28 mouse cellular contexts compared by ENCODE assay signal in the genomic region with DNA sequence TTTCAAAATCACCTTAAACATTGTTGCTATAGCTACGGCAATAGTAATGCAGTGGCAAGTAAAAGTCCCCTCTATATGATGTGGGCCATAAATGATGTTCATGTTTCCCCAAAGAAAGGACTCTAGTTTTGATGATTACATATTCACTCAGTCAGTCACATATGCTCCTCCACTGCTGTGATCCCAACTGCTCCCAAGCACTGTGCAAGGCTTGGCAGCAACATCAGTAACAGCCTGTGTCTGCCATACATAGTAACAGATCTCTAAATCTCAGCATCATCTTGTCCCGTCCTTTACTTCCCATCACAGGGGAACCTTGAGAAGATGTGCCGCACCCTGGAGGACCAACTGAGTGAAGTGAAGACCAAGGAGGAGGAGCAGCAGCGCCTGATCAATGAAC. TPM values are rescaled to one million over a fixed set of nuclear protein-coding genes. Genes with fewer than 3 reads are reported as not detected.
DNase-seq lines count a peak whose midpoint lies in the region; ATAC-seq and TF ChIP-seq lines count a peak whose summit lies in the region.
"Had no signal": no experiment of that assay in that cellular context is flagged by ENCODE, and none has a peak within 500 bp of the region (broad histone marks: within the 10 kb centered on the region; RNA-seq: fewer than 3 reads in every experiment).

No protein-coding gene starts in this region.

- TF ChIP-seq CTCF in gastrocnemius, adult 2 months (IDR thresholded peaks at IDR 0.05): no peak
- no peak for TF ChIP-seq CTCF in brain, embryonic 14.5 days (IDR thresholded peaks at IDR 0.05; ENCODE audit: borderline replicate concordance, extremely low read depth, insufficient read depth, insufficient read length)
- no peak for TF ChIP-seq CTCF in liver, postnatal 0 days (IDR thresholded peaks at IDR 0.05; ENCODE audit: low read depth)

- WGBS in liver, postnatal 0 days (ENCODE audit: insufficient replicate concordance): 79% methylated on average over 4 of the region's 4 CpGs

- no peak overlapping the region for H3K4me3 ChIP-seq in gastrocnemius, adult 2 months
- H3K4me3 ChIP-seq in liver, postnatal 0 days (ENCODE audit: low read depth, low read length): no peak overlapping the region
- H3K4me3 ChIP-seq: embryonic facial prominence, embryonic 13.5 days; heart, embryonic 12.5 days; hindbrain, embryonic 12.5 days; limb, embryonic 13.5 days; liver, embryonic 13.5 days; lung, embryonic 15.5 days; midbrain, embryonic 10.5 days had no signal

- H3K4me2 ChIP-seq in liver, postnatal 0 days (ENCODE audit: low read depth, low read length): no peak overlapping the region
- H3K4me2 ChIP-seq: embryonic facial prominence, embryonic 13.5 days; heart, embryonic 12.5 days; hindbrain, embryonic 12.5 days; limb, embryonic 13.5 days; liver, embryonic 13.5 days; lung, embryonic 15.5 days had no signal

- intact Hi-C loops in gastrocnemius, adult 2 months (cut with DNase I): no loop called here

- H3K27ac ChIP-seq in gastrocnemius, adult 2 months: peak overlapping the region; percentile 53; the same call in 1 of the 2 replicates
- H3K27ac ChIP-seq in liver, postnatal 0 days (ENCODE audit: low read depth): no peak overlapping the region
- H3K27ac ChIP-seq: embryonic facial prominence, embryonic 13.5 days; hindbrain, embryonic 12.5 days; limb, embryonic 13.5 days; liver, embryonic 13.5 days; lung, embryonic 15.5 days; macrophage; midbrain, embryonic 10.5 days had no signal

- ATAC-seq in liver, postnatal 0 days: no peak
- ATAC-seq: activated CD4-positive, CD25-positive, alpha-beta regulatory T cell, adult 4 months; CD4-positive, CD25-positive, alpha-beta regulatory T cell, adult 4 months; Patski had no signal

- no peak for TF ChIP-seq POLR2A in brain, embryonic 14.5 days (IDR thresholded peaks at IDR 0.05; ENCODE audit: borderline replicate concordance, extremely low read depth, insufficient read depth, insufficient read length, poor library complexity, severe bottlenecking)

- H3K27me3 ChIP-seq in liver, postnatal 0 days (ENCODE audit: insufficient read depth, low read length): no peaks in the 10 kb centered on the region
- H3K27me3 ChIP-seq: embryonic facial prominence, embryonic 13.5 days; hindbrain, embryonic 12.5 days; limb, embryonic 13.5 days; liver, embryonic 13.5 days; lung, embryonic 15.5 days had no signal

- H3K4me1 ChIP-seq in liver, postnatal 0 days (ENCODE audit: insufficient read depth): no peaks in the 10 kb centered on the region
- H3K4me1 ChIP-seq: embryonic facial prominence, embryonic 13.5 days; heart, embryonic 12.5 days; hindbrain, embryonic 12.5 days; limb, embryonic 13.5 days; liver, embryonic 13.5 days; lung, embryonic 15.5 days; midbrain, embryonic 10.5 days had no signal

- peak; percentile 11 to 39 for DNase-seq in cerebellum, postnatal 14 days
- no peak for DNase-seq in cerebellum, postnatal 36 days
- no peak for DNase-seq in gastrocnemius, adult 2 months
- no peak for DNase-seq in gastrocnemius, postnatal 10 days
- DNase-seq in brain, embryonic 14.5 days (ENCODE audit: low read depth): peak; percentile 44
- DNase-seq in layer of hippocampus, postnatal 10 days (ENCODE audit: low spot score in 2 of 2): peak; percentile 8 to 21
- DNase-seq in liver, postnatal 0 days: no peak
- DNase-seq in thymus, postnatal 10 days (ENCODE audit: low spot score in 2 of 2): no peak
- DNase-seq: adrenal gland, postnatal 10 days; cerebellum, adult 11-12 months; heart, postnatal 14 days; kidney, adult 2 months; kidney, postnatal 25 days; liver, embryonic 13.5 days; thymus, adult 18-20 months had no signal

- TF ChIP-seq EP300 in liver, postnatal 0 days (IDR thresholded peaks at IDR 0.05; ENCODE audit: low read depth): no peak

- no peaks in the 10 kb centered on the region for H3K9me3 ChIP-seq in liver, postnatal 0 days (ENCODE audit: low read length)
- H3K9me3 ChIP-seq: embryonic facial prominence, embryonic 13.5 days; heart, embryonic 12.5 days; hindbrain, embryonic 12.5 days; limb, embryonic 13.5 days; liver, embryonic 13.5 days; lung, embryonic 15.5 days; midbrain, embryonic 10.5 days had no signal

- H3K9ac ChIP-seq in liver, postnatal 0 days (replicated peaks): no peak overlapping the region
- H3K9ac ChIP-seq: embryonic facial prominence, embryonic 13.5 days; heart, embryonic 12.5 days; hindbrain, embryonic 12.5 days; limb, embryonic 13.5 days; liver, embryonic 13.5 days; lung, embryonic 15.5 days had no signal

- no peaks in the 10 kb centered on the region for H3K36me3 ChIP-seq in liver, postnatal 0 days (replicated peaks; ENCODE audit: insufficient read depth, low read length)
- H3K36me3 ChIP-seq: embryonic facial prominence, embryonic 13.5 days; heart, embryonic 12.5 days; hindbrain, embryonic 12.5 days; limb, embryonic 13.5 days; liver, embryonic 13.5 days; lung, embryonic 15.5 days; midbrain, embryonic 10.5 days had no signal

RNA-seq across cellular contexts. Expression of a gene that starts 15.9 kb away (rescaled TPM):
- total RNA-seq in gastrocnemius, adult 2 months (2021): over 10,000 TPM; 14,648 to 28,741 TPM
- over 10,000 TPM; 17,280 to 21,084 TPM for total RNA-seq in gastrocnemius, postnatal 10 days (2021)
- 0.01 TPM in 1 of 2 replicates, not detected in the other for polyA plus RNA-seq in brain, embryonic 14.5 days (2012; rRNA removed)
- under 1 TPM; 0.38 to 0.39 TPM for total RNA-seq in layer of hippocampus, postnatal 10 days (2021)
- polyA plus RNA-seq in liver, postnatal 0 days (2015; fragmentation: Nextera tagmentation; extraction: Ambion mirVana): 0.25 TPM in 1 of 2 replicates, not detected in the other
- total RNA-seq: granulocyte monocyte progenitor cell, adult 5-6 weeks; heart, postnatal 14 days had no signal
- polyA plus RNA-seq: CD4-positive, CD25-positive, alpha-beta regulatory T cell, adult 4 months; heart, embryonic 12.5 days; hindbrain, embryonic 12.5 days; liver, embryonic 13.5 days; macrophage; midbrain, embryonic 10.5 days; Patski; spleen, adult 2 months; stomach, embryonic 14.5 days had no signal

RNA-seq across cellular contexts. Expression of a gene that starts 23.2 kb away (rescaled TPM):
- 100 to 1,000 TPM; 172 to 287 TPM for total RNA-seq in gastrocnemius, adult 2 months (2021)
- 1,000 to 10,000 TPM; 2,237 to 2,877 TPM for total RNA-seq in gastrocnemius, postnatal 10 days (2021)
- 0.20 and 1.0 TPM in 2 replicates for polyA plus RNA-seq in brain, embryonic 14.5 days (2012; rRNA removed)
- total RNA-seq in layer of hippocampus, postnatal 10 days (2021): 1 to 10 TPM; 2.5 to 3.1 TPM
- polyA plus RNA-seq in liver, postnatal 0 days (2015; fragmentation: Nextera tagmentation; extraction: Ambion mirVana): 1.1 and 17.2 TPM in 2 replicates
- total RNA-seq: granulocyte monocyte progenitor cell, adult 5-6 weeks had no signal
- polyA plus RNA-seq: CD4-positive, CD25-positive, alpha-beta regulatory T cell, adult 4 months; macrophage; midbrain, embryonic 10.5 days; Patski had no signal

RNA-seq across cellular contexts. Expression of a gene that starts 53.8 kb away (rescaled TPM):
- 1,000 to 10,000 TPM; 1,466 to 5,880 TPM for total RNA-seq in gastrocnemius, adult 2 months (2021)
- total RNA-seq in gastrocnemius, postnatal 10 days (2021): 1,000 to 10,000 TPM; 4,609 to 4,620 TPM
- 0.01 and 0.04 TPM in 2 replicates for polyA plus RNA-seq in brain, embryonic 14.5 days (2012; rRNA removed)
- under 1 TPM; 0.27 to 0.55 TPM for total RNA-seq in layer of hippocampus, postnatal 10 days (2021)
- 0.08 and 2.1 TPM in 2 replicates for polyA plus RNA-seq in liver, postnatal 0 days (2015; fragmentation: Nextera tagmentation; extraction: Ambion mirVana)
- total RNA-seq: granulocyte monocyte progenitor cell, adult 5-6 weeks; heart, postnatal 14 days had no signal
- polyA plus RNA-seq: activated CD4-positive, CD25-positive, alpha-beta regulatory T cell, adult 4 months; CD4-positive, CD25-positive, alpha-beta regulatory T cell, adult 4 months; hindbrain, embryonic 12.5 days; macrophage; midbrain, embryonic 10.5 days; Patski had no signal

Comparison
In these comparisons a context has a peak if more than half of its experiments do, and no peak if none do; other contexts are left out.
1. DNase-seq: peak in cerebellum, postnatal 14 days (2 of 2), brain, embryonic 14.5 days (single experiment) and layer of hippocampus, postnatal 10 days (2 of 2); none in cerebellum, postnatal 36 days (0 of 2), gastrocnemius, adult 2 months (single experiment), gastrocnemius, postnatal 10 days (single experiment), liver, postnatal 0 days (single experiment) and thymus, postnatal 10 days (0 of 2).
2. RNA of a gene that starts 15.9 kb away (total RNA-seq): 14,648 to 28,741 TPM in gastrocnemius, adult 2 months and 17,280 to 21,084 TPM in gastrocnemius, postnatal 10 days; 0.38 to 0.39 TPM in layer of hippocampus, postnatal 10 days; every median in the first group is over 1,000 times any median in the second.
3. RNA of a gene that starts 23.2 kb away (total RNA-seq): 2,237 to 2,877 TPM in gastrocnemius, postnatal 10 days and 172 to 287 TPM in gastrocnemius, adult 2 months; 2.5 to 3.1 TPM in layer of hippocampus, postnatal 10 days; every median in the first group is over 10 times any median in the second.
4. RNA of a gene that starts 53.8 kb away (total RNA-seq): 1,466 to 5,880 TPM in gastrocnemius, adult 2 months and 4,609 to 4,620 TPM in gastrocnemius, postnatal 10 days; 0.27 to 0.55 TPM in layer of hippocampus, postnatal 10 days; every median in the first group is over 100 times any median in the second.